Mouse (Mus musculus) lung, postnatal 25 days (tissue): ENCODE results near the gene Slc43a2.
"Not testable (repeated sequence)": the region's sequence is repeated elsewhere in the genome, so short reads cannot be mapped to it uniquely, and the experiment has no call there.

ENCODE experiments used
- DNase-seq: peaks from one replicate; pipeline ENCODE4 v3.0.0; 2022; ENCODE audit warnings: low spot score

The Slc43a2 gene

GRCm38 (mm10) chr11:75572854-75573650 is 41.6 kb downstream of the Slc43a2 start:
- DNase-seq, result peak; percentile 94

- DNase-seq, result no peak
Measured at GRCm38 (mm10) chr11:75574378-75575123, 43.1 kb downstream of the Slc43a2 start.

GRCm38 (mm10) chr11:75575560-75576123 is 44.1 kb downstream of the Slc43a2 start:
- DNase-seq, result no peak

GRCm38 (mm10) chr11:75578609-75579008 is 47.1 kb downstream of the Slc43a2 start:
- no peak for DNase-seq

GRCm38 (mm10) chr11:75581495-75582149 is 50.1 kb downstream of the Slc43a2 start:
- no peak for DNase-seq

- DNase-seq, result no peak
Measured at GRCm38 (mm10) chr11:75583521-75583920, 52.0 kb downstream of the Slc43a2 start.

GRCm38 (mm10) chr11:75585061-75585460 is 53.6 kb downstream of the Slc43a2 start:
- DNase-seq, result no peak

- no peak for DNase-seq
Measured at GRCm38 (mm10) chr11:75585978-75586377, 54.5 kb downstream of the Slc43a2 start.

- DNase-seq, result no peak
Measured at GRCm38 (mm10) chr11:75586963-75587362, 55.5 kb downstream of the Slc43a2 start.

GRCm38 (mm10) chr11:75587493-75588284 is 56.2 kb downstream of the Slc43a2 start, which contains the start of gene Pitpna:
Gene Pitpna, plus strand, starts transcription at chr11:75588097.
- DNase-seq, result peak; percentile 96

- peak; percentile 79 for DNase-seq
Measured at GRCm38 (mm10) chr11:75588285-75588941, 56.9 kb downstream of the Slc43a2 start.

GRCm38 (mm10) chr11:75592612-75593011 is 61.1 kb downstream of the Slc43a2 start:
- peak; percentile 42 for DNase-seq

GRCm38 (mm10) chr11:75594431-75594830 is 62.9 kb downstream of the Slc43a2 start:
- DNase-seq, result peak; percentile 41

GRCm38 (mm10) chr11:75595404-75595803 is 63.9 kb downstream of the Slc43a2 start:
- no peak for DNase-seq

- no peak for DNase-seq
Measured at GRCm38 (mm10) chr11:75595816-75596215, 64.3 kb downstream of the Slc43a2 start.

GRCm38 (mm10) chr11:75596726-75597255 is 65.3 kb downstream of the Slc43a2 start:
- no peak for DNase-seq

- no peak for DNase-seq
Measured at GRCm38 (mm10) chr11:75598004-75598403, 66.5 kb downstream of the Slc43a2 start.

- not testable (repeated sequence) for DNase-seq
Measured at GRCm38 (mm10) chr11:75599802-75600201, 68.3 kb downstream of the Slc43a2 start.

GRCm38 (mm10) chr11:75604826-75605225 is 73.3 kb downstream of the Slc43a2 start:
- DNase-seq, result no peak

GRCm38 (mm10) chr11:75605318-75605717 is 73.8 kb downstream of the Slc43a2 start:
- no peak for DNase-seq

GRCm38 (mm10) chr11:75608776-75609175 is 77.3 kb downstream of the Slc43a2 start:
- DNase-seq, result no peak
